Mouse (Mus musculus) liver, embryonic 14.5 days (tissue): Measurements from ENCODE around the gene Cuta.

Experiments
- CTCF ChIP-seq: IDR thresholded peaks from 2 replicates; pipeline ENCODE4 v1.5.1; 2016; ENCODE audit warnings: antibody characterized with exemption, low read depth, control low read depth
- EP300 ChIP-seq: IDR thresholded peaks from 2 replicates; pipeline ENCODE4 v1.6.1; 2016; ENCODE audit warnings: antibody characterized with exemption, low read depth

GRCm38 (mm10) chr17:26892635-26893375, 46.6 kb downstream of the Cuta start:
- TF ChIP-seq CTCF (no peak), EP300 (no peak)
